Mouse (Mus musculus) inflammation-experienced regulatory T-cells, adult 6 months (primary cell): ENCODE measurements around the gene Nol4l. TPM values are rescaled to one million over a fixed set of nuclear protein-coding genes. Genes with fewer than 3 reads are reported as not detected.

Source experiments
- ATAC-seq: one replicate; pipeline ENCODE4 v1.8.0; 2017
- polyA plus RNA-seq, 3 experiments: library from polyadenylated mRNA; unstranded; fragments of 100-300 nt; shearing (Covaris generic); gene quantifications; one replicate each; pipeline ENCODE4 v1.2.1; 2017

Nol4l gene
- polyA plus RNA-seq, 3 experiments from 2014 or later = 2.4 to 3.9 (median 2.4) TPM

GRCm38 (mm10) chr2:153479486-153479885 is 50.3 kb downstream of the Nol4l start:
- no peak for ATAC-seq

GRCm38 (mm10) chr2:153478583-153478982 is 51.2 kb downstream of the Nol4l start:
- ATAC-seq = peak; percentile 54

GRCm38 (mm10) chr2:153475114-153476112 is 54.4 kb downstream of the Nol4l start:
- no peak for ATAC-seq

- no peak for ATAC-seq
Observed at GRCm38 (mm10) chr2:153470983-153471382, 58.8 kb downstream of the Nol4l start.

GRCm38 (mm10) chr2:153469764-153470163 is 60.0 kb downstream of the Nol4l start:
- ATAC-seq = no peak

- no peak for ATAC-seq
Observed at GRCm38 (mm10) chr2:153469317-153469716, 60.5 kb downstream of the Nol4l start.

GRCm38 (mm10) chr2:153467372-153467771 is 62.4 kb downstream of the Nol4l start:
- ATAC-seq = no peak

GRCm38 (mm10) chr2:153463257-153463656 is 66.5 kb downstream of the Nol4l start:
- ATAC-seq = no peak

GRCm38 (mm10) chr2:153458022-153458441 is 71.7 kb downstream of the Nol4l start:
- ATAC-seq = no peak

GRCm38 (mm10) chr2:153457467-153457866 is 72.3 kb downstream of the Nol4l start:
- no peak for ATAC-seq

- no peak for ATAC-seq
Observed at GRCm38 (mm10) chr2:153454841-153455506, 74.8 kb downstream of the Nol4l start.

- no peak for ATAC-seq
Observed at GRCm38 (mm10) chr2:153453961-153454759, 75.6 kb downstream of the Nol4l start.

- ATAC-seq = no peak
Observed at GRCm38 (mm10) chr2:153448519-153448918, 81.3 kb downstream of the Nol4l start.

GRCm38 (mm10) chr2:153447719-153448118 is 82.1 kb downstream of the Nol4l start:
- no peak for ATAC-seq

- ATAC-seq = no peak
Observed at GRCm38 (mm10) chr2:153446476-153446875, 83.3 kb downstream of the Nol4l start.

- peak; percentile 55 for ATAC-seq
Observed at GRCm38 (mm10) chr2:153446017-153446408, 83.8 kb downstream of the Nol4l start.

- no peak for ATAC-seq
Observed at GRCm38 (mm10) chr2:153445137-153446016, 84.4 kb downstream of the Nol4l start.

GRCm38 (mm10) chr2:153444254-153445136 is 85.3 kb downstream of the Nol4l start:
- peak; percentile 49 for ATAC-seq

GRCm38 (mm10) chr2:153443434-153444240 is 86.1 kb downstream of the Nol4l start:
- ATAC-seq = peak; percentile 22

GRCm38 (mm10) chr2:153442720-153443119 is 87.1 kb downstream of the Nol4l start:
- no peak for ATAC-seq
